Mouse (Mus musculus) heart, embryonic 15.5 days (tissue): ENCODE results near the gene Rcan3. TPM values are rescaled to one million over a fixed set of nuclear protein-coding genes. Genes with fewer than 3 reads are reported as not detected.

ENCODE experiments used
- ATAC-seq: fragments of 200-750 bp; cut with Nextera tagmentation; replicated peaks from 2 replicates; pipeline ENCODE4 v1.8.0; 2017; ENCODE audit warnings: low read depth, moderate TSS enrichment; ENCODE audit not compliant: insufficient number of reproducible peaks, insufficient read depth, low FRiP score
- H3K27ac ChIP-seq: fragments of 300-500 bp; sonication (generic); 2 replicates; pipeline ENCODE4 v1.5.1; 2015; ENCODE audit warnings: mild to moderate bottlenecking, inconsistent platforms
- H3K27me3 ChIP-seq: fragments of 300-500 bp; sonication (generic); 2 replicates; pipeline ENCODE4 v1.6.1; 2015; ENCODE audit warnings: inconsistent platforms
- H3K36me3 ChIP-seq: fragments of 300-500 bp; sonication (generic); 2 replicates; pipeline ENCODE4 v1.6.1; 2015; ENCODE audit warnings: mild to moderate bottlenecking, inconsistent platforms
- H3K4me1 ChIP-seq: fragments of 300-500 bp; sonication (generic); replicated peaks from 2 replicates; pipeline ENCODE4 v1.6.1; 2015; ENCODE audit warnings: inconsistent platforms
- H3K4me2 ChIP-seq: fragments of 300-500 bp; sonication (generic); 2 replicates; pipeline ENCODE4 v1.6.1; 2015; ENCODE audit warnings: inconsistent platforms, mild to moderate bottlenecking, moderate library complexity
- H3K4me3 ChIP-seq: fragments of 300-500 bp; sonication (generic); 2 replicates; pipeline ENCODE4 v1.5.1; 2015; ENCODE audit warnings: mild to moderate bottlenecking, inconsistent platforms
- H3K9ac ChIP-seq: fragments of 300-500 bp; sonication (generic); 2 replicates; pipeline ENCODE4 v1.6.1; 2015; ENCODE audit warnings: mild to moderate bottlenecking, inconsistent platforms
- H3K9me3 ChIP-seq: fragments of 300-500 bp; sonication (generic); replicated peaks from 2 replicates; pipeline ENCODE4 v1.6.1; 2016; ENCODE audit warnings: inconsistent platforms
- WGBS: fragments of 180-500 bp; shearing (Covaris S2); methylation state at CpG from one replicate; pipeline ENCODE4 v1.1.7; 2015; ENCODE audit warnings: mixed read lengths; 5-methylcytosine and 5-hydroxymethylcytosine counted together
- polyA plus RNA-seq: library from polyadenylated mRNA; unstranded; fragments of >200 nt; fragmentation: Nextera tagmentation; extraction: Ambion mirVana; gene quantifications from 2 replicates; pipeline ENCODE4 v1.2.1, GENCODE M21; 2015

Gene Rcan3
- polyA plus RNA-seq, 1 experiment from 2014 or later: 8.6 TPM

GRCm38 (mm10) chr4:135436291-135436690, 2.6 kb upstream of the Rcan3 start:
- Histone ChIP-seq H3K4me2 (no peak overlapping the region), H3K4me1 (peaks cover 15% of the 10 kb centered on the region), H3K9me3 (no peaks in the 10 kb centered on the region), H3K4me3 (no peak overlapping the region), H3K27ac (peak overlapping the region; percentile 21; the same call in 1 of the 2 replicates), H3K27me3 (no peaks in the 10 kb centered on the region), H3K9ac (no peak overlapping the region), H3K36me3 (no peaks in the 10 kb centered on the region)
- no peak for ATAC-seq
- WGBS: 46% methylated on average over 13 of the region's 13 CpGs

GRCm38 (mm10) chr4:135434395-135434789, 739 bp upstream of the Rcan3 start:
- peak overlapping the region; percentile 64 for H3K27ac ChIP-seq
- no peak for ATAC-seq
- peak overlapping the region; percentile 92 for H3K9ac ChIP-seq
- no peaks in the 10 kb centered on the region for H3K27me3 ChIP-seq
- peak overlapping the region; percentile 98 for H3K4me2 ChIP-seq
- peaks cover 13% of the 10 kb centered on the region for H3K4me1 ChIP-seq
- H3K36me3 ChIP-seq: no peaks in the 10 kb centered on the region
- H3K9me3 ChIP-seq: no peaks in the 10 kb centered on the region
- H3K4me3 ChIP-seq: peak overlapping the region; percentile 87
- WGBS: 26% methylated on average over 11 of the region's 11 CpGs

DNA sequence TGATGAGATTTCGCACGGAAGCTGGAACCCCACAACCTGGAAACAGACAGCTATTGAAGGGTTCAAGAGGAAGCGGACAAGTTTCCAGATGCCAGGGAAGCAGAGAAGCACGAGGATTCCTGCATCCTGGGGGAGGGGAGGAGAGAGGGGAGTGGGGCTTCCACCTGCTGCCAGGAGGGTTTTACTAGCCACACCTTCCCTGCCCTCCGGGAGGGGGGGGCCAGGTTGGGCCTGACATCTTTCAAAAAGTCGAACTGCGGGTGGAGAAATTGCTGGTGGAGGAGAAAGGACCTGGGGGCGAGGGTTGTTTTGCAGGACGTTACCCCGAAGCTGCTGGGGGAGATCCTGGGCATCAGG, 589 bp downstream of the Rcan3 start:
- WGBS: 11% methylated on average over 10 of the region's 10 CpGs
- no peaks in the 10 kb centered on the region for H3K9me3 ChIP-seq
- peak overlapping the region; percentile 98 for H3K4me2 ChIP-seq
- peaks cover 8% of the 10 kb centered on the region for H3K4me1 ChIP-seq
- peak overlapping the region; percentile 92 for H3K9ac ChIP-seq
- H3K36me3 ChIP-seq: no peaks in the 10 kb centered on the region
- H3K27ac ChIP-seq: no peak overlapping the region
- no peak for ATAC-seq
- peak overlapping the region; percentile 87 for H3K4me3 ChIP-seq
- no peaks in the 10 kb centered on the region for H3K27me3 ChIP-seq

DNA sequence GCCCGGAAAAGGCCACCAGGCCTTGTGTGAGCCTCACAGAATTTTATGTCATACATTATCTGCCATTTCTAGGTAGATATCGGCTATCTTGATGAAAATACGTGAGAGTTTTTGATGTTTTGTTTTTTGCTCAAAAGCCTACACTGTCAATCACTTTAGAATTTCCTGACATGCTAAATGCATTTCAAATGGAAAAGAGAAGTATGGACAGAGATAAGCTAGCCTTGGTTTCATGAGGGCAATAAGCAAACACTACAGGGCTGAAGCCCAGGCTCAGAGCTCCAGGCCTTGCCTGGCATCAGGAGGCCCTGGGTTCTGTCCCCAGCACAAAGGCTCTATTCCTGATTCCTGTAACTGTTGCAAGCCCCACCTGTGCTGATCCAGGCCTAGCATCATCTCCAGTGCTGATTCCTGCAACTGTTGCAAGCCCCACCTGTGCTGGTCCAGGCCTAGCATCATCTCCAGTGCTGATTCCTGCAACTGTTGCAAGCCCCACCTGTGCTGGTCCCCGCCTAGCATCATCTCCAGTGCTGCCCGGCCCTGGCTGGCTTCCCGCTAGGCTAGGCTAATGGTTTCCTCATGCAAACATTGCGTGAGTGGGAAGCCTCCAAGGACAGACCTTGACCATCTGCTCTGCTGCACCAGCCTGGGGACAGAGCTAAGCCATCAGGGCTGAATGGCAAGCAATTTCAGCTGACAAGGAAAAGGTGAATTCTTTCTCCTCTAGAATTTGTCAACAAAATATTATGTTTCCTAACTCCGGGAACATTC, 3.5 kb downstream of the Rcan3 start:
- no peak overlapping the region for H3K4me2 ChIP-seq
- no peak for ATAC-seq

GRCm38 (mm10) chr4:135429383-135429782, 4.3 kb downstream of the Rcan3 start:
- 83% methylated on average over 4 of the region's 4 CpGs for WGBS
- H3K27me3 ChIP-seq: no peaks in the 10 kb centered on the region
- ATAC-seq: no peak
- H3K4me2 ChIP-seq: no peak overlapping the region
- peaks cover 7% of the 10 kb centered on the region for H3K4me1 ChIP-seq
- H3K27ac ChIP-seq: no peak overlapping the region
- H3K4me3 ChIP-seq: no peak overlapping the region
- H3K36me3 ChIP-seq: peaks cover 3% of the 10 kb centered on the region; the same call in 1 of the 2 replicates
- H3K9me3 ChIP-seq: no peaks in the 10 kb centered on the region
- no peak overlapping the region for H3K9ac ChIP-seq

More for the DNA sequence above, 3.5 kb downstream of the Rcan3 start:
- H3K27me3 ChIP-seq: no peaks in the 10 kb centered on the region
- no peaks in the 10 kb centered on the region for H3K9me3 ChIP-seq
- H3K36me3 ChIP-seq: no peaks in the 10 kb centered on the region
- H3K4me3 ChIP-seq: no peak overlapping the region
- no peak overlapping the region for H3K9ac ChIP-seq
- H3K27ac ChIP-seq: no peak overlapping the region
- 82% methylated on average over 8 of the region's 8 CpGs for WGBS
- peaks cover 8% of the 10 kb centered on the region for H3K4me1 ChIP-seq

DNA sequence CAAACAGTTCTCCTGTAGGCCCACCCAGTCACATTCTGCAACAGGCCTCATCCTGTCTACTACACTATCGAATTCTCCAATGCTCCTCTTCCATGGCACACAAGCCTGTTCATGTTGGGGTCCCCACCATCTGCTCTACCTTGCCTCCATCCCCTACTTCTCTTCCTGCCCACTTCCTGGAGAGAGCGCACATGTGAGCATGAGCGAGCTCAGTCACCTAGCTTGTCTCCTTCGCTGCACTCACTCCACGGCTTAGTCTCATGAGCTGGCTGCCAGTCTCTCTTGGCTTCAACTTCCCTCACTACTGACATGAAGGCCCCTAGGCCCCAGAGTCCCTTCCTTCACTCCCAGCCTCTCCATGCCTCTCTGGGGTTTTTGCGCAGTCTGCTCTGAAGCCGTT, 7.1 kb downstream of the Rcan3 start:
- 93% methylated on average over 7 of the region's 7 CpGs for WGBS
- no peak overlapping the region for H3K27ac ChIP-seq
- H3K36me3 ChIP-seq: peaks cover 3% of the 10 kb centered on the region; the same call in 1 of the 2 replicates
- no peaks in the 10 kb centered on the region for H3K9me3 ChIP-seq
- H3K27me3 ChIP-seq: no peaks in the 10 kb centered on the region
- H3K4me3 ChIP-seq: no peak overlapping the region
- H3K9ac ChIP-seq: no peak overlapping the region
- no peaks in the 10 kb centered on the region for H3K4me1 ChIP-seq
- ATAC-seq: no peak
- H3K4me2 ChIP-seq: no peak overlapping the region

- no peaks in the 10 kb centered on the region for H3K27me3 ChIP-seq
- H3K9me3 ChIP-seq: no peaks in the 10 kb centered on the region
- no peak overlapping the region for H3K4me3 ChIP-seq
- peaks cover 3% of the 10 kb centered on the region; the same call in 1 of the 2 replicates for H3K36me3 ChIP-seq
- H3K27ac ChIP-seq: no peak overlapping the region
- H3K4me2 ChIP-seq: no peak overlapping the region
- WGBS: 81% methylated on average over 9 of the region's 9 CpGs
- no peak for ATAC-seq
- H3K4me1 ChIP-seq: no peaks in the 10 kb centered on the region
- no peak overlapping the region for H3K9ac ChIP-seq
Observed at GRCm38 (mm10) chr4:135425625-135426024, 8.0 kb downstream of the Rcan3 start.

GRCm38 (mm10) chr4:135420961-135421360, 12.7 kb downstream of the Rcan3 start:
- H3K4me1 ChIP-seq: no peaks in the 10 kb centered on the region

DNA sequence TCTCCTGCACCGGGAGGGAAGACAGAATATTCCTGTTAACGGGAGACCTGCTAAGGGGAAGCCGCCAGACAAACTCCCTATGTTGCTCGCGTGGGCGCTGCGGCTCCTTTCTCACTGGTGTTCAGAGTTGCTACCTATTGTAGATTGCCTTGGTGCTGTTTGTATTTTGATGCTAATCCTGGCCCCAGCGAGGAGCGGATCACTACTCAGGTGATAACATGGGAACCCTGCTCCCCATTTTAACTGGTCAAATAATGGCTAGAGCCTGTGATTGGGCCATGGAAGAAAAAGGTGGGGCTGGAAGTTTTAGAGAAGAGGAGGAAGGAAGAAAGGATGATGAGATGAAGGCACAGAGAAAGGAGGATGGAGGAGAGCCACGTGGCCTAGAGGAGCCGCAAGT, 13.2 kb downstream of the Rcan3 start:
- H3K27ac ChIP-seq: no peak overlapping the region
- no peaks in the 10 kb centered on the region for H3K27me3 ChIP-seq
- ATAC-seq: no peak
- no peak overlapping the region for H3K9ac ChIP-seq
- peaks cover 13% of the 10 kb centered on the region; the same call in 1 of the 2 replicates for H3K36me3 ChIP-seq
- no peak overlapping the region for H3K4me2 ChIP-seq
- H3K4me3 ChIP-seq: no peak overlapping the region
- no peaks in the 10 kb centered on the region for H3K4me1 ChIP-seq
- WGBS: 68% methylated on average over 11 of the region's 11 CpGs
- H3K9me3 ChIP-seq: no peaks in the 10 kb centered on the region

More at GRCm38 (mm10) chr4:135420961-135421360, 12.7 kb downstream of the Rcan3 start:
- H3K9me3 ChIP-seq: no peaks in the 10 kb centered on the region
- ATAC-seq: no peak
- no peaks in the 10 kb centered on the region for H3K27me3 ChIP-seq
- peaks cover 13% of the 10 kb centered on the region; the same call in 1 of the 2 replicates for H3K36me3 ChIP-seq
- no peak overlapping the region for H3K4me3 ChIP-seq
- H3K27ac ChIP-seq: no peak overlapping the region
- H3K4me2 ChIP-seq: no peak overlapping the region
- 91% methylated on average over 13 of the region's 13 CpGs for WGBS
- H3K9ac ChIP-seq: no peak overlapping the region

DNA sequence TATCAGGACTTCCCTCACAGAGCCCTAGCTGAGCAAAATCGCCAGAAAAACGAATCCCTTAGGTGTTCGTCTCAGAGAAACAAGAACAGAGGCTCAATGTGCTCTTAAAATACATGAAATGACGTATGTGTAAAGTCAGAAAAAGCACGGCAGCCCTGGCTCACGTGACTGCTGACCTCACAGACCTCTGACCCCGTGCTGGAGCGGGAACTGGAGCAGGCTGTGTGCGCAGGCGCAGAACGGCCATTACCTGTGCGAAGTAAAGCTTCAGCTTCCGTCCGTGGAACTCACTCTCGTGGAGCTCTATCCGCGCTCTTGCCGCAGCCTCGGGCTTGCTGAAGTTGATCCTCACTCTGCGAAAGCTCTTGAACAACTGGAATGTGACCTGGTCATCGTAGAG, 13.7 kb downstream of the Rcan3 start:
- Histone ChIP-seq H3K4me2 (no peak overlapping the region), H3K4me3 (no peak overlapping the region), H3K36me3 (peaks cover 13% of the 10 kb centered on the region; the same call in 1 of the 2 replicates), H3K27ac (no peak overlapping the region), H3K27me3 (no peaks in the 10 kb centered on the region), H3K9me3 (no peaks in the 10 kb centered on the region), H3K9ac (no peak overlapping the region), H3K4me1 (no peaks in the 10 kb centered on the region)
- WGBS: 76% methylated on average over 21 of the region's 21 CpGs
- no peak for ATAC-seq

DNA sequence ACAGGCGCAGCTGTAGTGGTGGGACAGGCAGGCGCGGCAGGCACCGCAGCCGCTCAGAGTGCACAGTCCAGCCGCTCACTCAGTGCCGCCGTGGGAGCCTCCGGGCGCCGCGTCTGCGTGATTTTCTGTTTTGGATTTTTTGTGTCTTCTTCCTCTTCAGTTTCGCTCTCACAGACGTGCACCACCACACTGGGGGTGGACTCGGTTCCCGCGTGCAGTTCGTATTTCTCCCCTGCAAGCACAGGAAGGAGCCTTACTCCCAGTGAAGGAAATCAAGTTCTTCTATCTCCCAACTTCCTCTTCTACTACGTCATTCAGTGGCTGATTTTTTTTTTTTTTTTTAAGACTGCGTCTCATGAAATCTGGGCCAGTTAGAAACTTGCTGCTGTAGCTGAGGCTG, 17.3 kb downstream of the Rcan3 start:
- Histone ChIP-seq H3K9me3 (no peaks in the 10 kb centered on the region), H3K9ac (no peak overlapping the region), H3K36me3 (0 out of 2 replicates have a peak, but pooled peaks cover 13% of the 10 kb centered on the region), H3K27ac (no peak overlapping the region), H3K4me3 (no peak overlapping the region), H3K4me2 (no peak overlapping the region), H3K4me1 (no peaks in the 10 kb centered on the region), H3K27me3 (no peaks in the 10 kb centered on the region)
- ATAC-seq: no peak
- WGBS: 84% methylated on average over 21 of the region's 21 CpGs

DNA sequence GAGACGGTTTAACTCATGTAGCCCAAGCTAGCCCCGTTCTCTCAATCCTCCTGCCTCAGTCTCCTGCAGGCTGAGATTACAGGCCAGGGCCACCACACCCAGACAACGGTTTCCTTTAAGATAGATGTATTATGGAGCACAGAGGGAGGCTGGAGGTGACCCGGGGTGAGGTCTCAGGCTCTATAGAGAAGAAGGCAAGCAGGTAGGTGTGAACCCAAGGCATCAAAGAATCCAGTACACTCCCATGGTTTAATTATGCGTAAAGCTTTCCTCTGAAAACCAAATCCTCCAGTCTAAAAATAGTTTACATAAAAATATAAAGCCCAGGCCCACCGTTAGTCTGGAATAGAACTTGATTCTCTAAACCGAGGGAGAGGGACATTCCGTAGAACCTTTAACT, 20.2 kb downstream of the Rcan3 start:
- no peak overlapping the region for H3K27ac ChIP-seq
- 0 out of 2 replicates have a peak, but pooled peaks cover 10% of the 10 kb centered on the region for H3K36me3 ChIP-seq
- no peaks in the 10 kb centered on the region for H3K9me3 ChIP-seq
- H3K4me2 ChIP-seq: no peak overlapping the region
- H3K27me3 ChIP-seq: no peaks in the 10 kb centered on the region
- no peak for ATAC-seq
- H3K4me3 ChIP-seq: no peak overlapping the region
- H3K4me1 ChIP-seq: no peaks in the 10 kb centered on the region
- WGBS: 80% methylated on average over 8 of the region's 8 CpGs
- no peak overlapping the region for H3K9ac ChIP-seq
